Mouse (Mus musculus) adrenal gland, adult 2 months (tissue): ENCODE data around the gene Tns3. TPM values are rescaled to one million over a fixed set of nuclear protein-coding genes. Genes with fewer than 3 reads are reported as not detected.

Source experiments
- DNase-seq: peaks from one replicate; pipeline ENCODE4 v3.0.0; 2021
- long read RNA-seq: library from polyadenylated mRNA; stranded (forward); transcript quantifications from one replicate; pipeline ENCODE4 v2.0.0, GENCODE M21; 2021
- polyA plus RNA-seq: library from polyadenylated mRNA; depleted of rRNA; stranded (reverse); fragments of >200 nt; gene quantifications from 2 replicates; pipeline ENCODE4 v1.2.3, GENCODE M21; 2012; rRNA removed
- total RNA-seq, 2 experiments: library from RNA; stranded (reverse); gene quantifications; 2 replicates each; pipeline ENCODE4 v1.2.3; 2021

Gene Tns3
- total RNA-seq (10 to 100 TPM; 57.2 to 67.7 TPM), polyA plus RNA-seq (39.2 and 44.2 TPM in 2 replicates)
- long read RNA-seq, partial matches to known transcripts = 1 of 4 reads
- long read RNA-seq, other reads (novel, unspliced or antisense) = 3 of 4 reads

DNA sequence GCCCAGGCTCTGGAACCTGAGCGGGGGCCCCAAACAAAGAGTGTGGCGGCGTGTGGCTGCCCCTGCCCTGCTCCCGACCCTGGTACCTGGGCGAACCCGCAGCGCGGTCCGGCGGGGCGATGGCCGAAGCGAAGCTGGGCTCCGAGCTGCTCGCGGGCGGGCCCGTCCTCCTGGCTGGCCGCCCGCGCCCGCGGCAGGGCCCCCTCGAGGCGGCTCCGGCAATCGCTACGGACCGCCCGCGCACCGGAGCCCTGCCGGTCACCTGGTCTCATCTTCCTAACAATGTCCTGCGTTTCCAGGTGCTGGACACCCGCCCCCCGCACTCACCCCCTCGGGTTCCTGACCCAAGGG lies at the start of gene Tns3:
Tns3 (minus strand) TSS at position 143 of the 351 bp plus-strand sequence.
- no peak for DNase-seq

- DNase-seq = peak; percentile 57
These were observed 42.1 kb upstream of the Tns3 start for GRCm38 (mm10) chr11:8706246-8707041.

DNA sequence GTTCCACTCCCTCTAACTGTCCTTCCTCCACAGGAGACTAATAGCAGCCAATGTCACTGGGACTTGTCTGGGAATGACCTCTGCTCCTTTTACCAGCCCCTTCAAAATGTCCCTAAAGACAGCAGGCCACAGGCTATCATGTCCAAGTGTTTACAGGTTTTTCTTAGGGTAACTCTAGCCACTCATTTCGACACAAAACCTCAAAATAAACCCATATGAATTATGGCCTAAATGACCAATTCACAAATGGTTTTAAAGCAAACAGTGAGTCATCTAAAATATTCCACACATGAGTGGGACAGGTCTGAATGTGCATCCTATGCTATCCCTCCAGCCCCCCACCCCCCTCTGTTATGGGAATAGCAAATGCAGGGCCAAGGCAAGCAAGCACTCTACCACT lies 40.8 kb upstream of the Tns3 start:
- DNase-seq = no peak

DNA sequence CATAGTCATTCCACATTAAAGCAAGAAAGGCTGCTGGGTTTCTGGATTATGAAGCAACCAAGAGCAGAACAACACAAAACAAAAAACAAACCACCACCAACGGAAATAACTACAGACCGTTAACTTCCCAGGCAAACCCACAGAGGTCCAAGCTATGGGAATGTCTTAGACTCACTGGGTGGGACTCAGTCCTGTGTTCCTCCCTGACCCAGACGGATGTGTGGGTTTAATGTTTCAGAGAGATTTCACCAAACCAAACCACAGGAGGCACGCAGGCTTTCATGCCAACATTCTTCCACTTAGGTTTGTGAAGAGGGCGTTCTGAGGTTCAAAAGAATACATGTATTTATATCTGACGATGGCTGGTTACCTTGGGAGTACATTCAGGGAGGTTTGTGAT lies 39.5 kb upstream of the Tns3 start:
- no peak for DNase-seq

GRCm38 (mm10) chr11:8702532-8702886 lies 38.2 kb upstream of the Tns3 start:
- DNase-seq = no peak

GRCm38 (mm10) chr11:8701845-8702531 lies 37.7 kb upstream of the Tns3 start:
- DNase-seq = no peak

GRCm38 (mm10) chr11:8701400-8701799 lies 37.1 kb upstream of the Tns3 start:
- DNase-seq = no peak

DNA sequence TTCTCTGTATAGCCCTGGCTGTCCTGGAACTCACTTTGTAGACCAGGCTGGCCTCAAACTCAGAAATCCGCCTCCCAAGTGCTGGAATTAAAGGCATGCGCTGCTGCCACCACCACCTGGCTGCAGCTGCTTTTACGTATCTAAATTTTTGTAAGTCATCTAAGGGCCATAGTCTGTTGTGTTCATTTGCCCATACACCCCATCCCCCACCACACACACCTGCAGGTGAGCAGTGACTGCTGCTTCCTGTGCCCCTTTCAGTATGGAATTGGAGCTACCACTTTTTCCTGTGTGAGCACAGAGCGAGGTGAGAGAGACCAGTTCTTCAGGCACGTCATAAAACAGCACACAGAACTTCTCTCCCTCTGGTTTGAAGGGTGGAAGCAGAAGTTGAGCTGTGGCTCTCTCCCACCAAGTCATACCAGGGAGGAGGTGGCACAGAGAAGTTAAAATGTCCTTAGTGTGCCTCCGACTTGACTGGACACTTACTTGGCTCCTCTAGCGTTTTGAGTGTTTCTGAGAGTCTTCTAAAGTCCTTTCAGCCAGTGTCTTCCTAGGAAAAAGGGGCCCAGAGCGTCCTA lies 36.4 kb upstream of the Tns3 start:
- no peak for DNase-seq

- DNase-seq = no peak
These were observed 35.4 kb upstream of the Tns3 start for GRCm38 (mm10) chr11:8699777-8700176.

DNA sequence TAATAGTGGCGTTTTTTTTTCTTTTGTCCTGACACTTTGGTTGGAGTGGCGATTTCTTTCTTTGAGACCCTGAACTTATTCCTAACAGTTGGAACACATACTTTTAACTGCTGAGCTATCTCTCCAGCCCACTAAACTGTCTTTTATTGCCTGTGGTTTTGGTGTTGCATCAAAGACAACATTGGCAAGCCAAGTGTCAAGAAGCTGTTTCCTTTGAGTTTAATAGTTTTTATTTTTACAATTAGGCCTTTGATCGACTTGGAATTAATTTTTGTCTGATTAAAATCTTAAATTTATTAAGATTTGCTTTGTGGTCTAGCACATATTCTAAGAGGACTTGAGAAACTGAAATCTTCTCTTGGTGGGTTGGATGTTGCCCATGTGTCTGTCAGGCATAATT lies 33.3 kb upstream of the Tns3 start:
- no peak for DNase-seq

DNA sequence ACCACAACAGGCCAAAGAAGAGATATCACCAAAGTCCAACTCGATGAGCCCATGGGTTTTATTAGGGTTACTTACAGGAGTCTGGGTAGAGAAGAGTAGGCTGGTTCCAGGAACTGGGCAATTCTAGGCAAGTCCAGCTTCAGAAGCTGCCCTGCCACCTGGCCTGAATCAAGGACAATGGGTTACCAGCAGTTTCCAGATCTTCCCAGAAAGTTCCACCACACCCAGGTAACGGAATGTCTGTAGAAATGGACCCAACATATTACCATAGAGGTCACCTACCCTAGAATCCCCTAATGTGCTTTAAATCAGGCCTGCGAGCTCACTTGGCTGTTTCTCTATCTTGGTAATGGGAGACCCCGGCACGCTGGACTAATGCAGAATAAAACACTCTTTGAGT lies 29.8 kb upstream of the Tns3 start:
- no peak for DNase-seq

- DNase-seq = no peak
These were observed 28.5 kb upstream of the Tns3 start for GRCm38 (mm10) chr11:8692536-8693471.

DNA sequence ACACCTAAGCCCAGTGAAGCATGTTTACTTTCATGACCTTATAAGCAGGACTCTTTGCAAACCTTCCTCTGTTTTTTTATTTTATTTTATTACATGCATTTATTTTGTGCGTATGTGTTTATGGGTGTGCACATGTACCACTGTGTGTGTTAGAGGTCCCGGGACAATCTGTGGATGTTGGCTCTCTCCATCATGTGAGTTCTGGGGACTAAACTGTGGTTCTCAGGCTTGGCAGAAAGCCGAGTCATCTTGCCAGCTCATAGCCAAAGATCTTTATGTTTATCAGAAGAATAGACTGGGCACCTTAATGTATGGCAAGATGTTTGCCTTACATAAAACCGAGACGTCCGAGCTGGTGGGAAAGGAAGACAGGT lies 27.8 kb upstream of the Tns3 start:
- no peak for DNase-seq

GRCm38 (mm10) chr11:8691605-8692004 lies 27.3 kb upstream of the Tns3 start:
- DNase-seq = no peak

DNA sequence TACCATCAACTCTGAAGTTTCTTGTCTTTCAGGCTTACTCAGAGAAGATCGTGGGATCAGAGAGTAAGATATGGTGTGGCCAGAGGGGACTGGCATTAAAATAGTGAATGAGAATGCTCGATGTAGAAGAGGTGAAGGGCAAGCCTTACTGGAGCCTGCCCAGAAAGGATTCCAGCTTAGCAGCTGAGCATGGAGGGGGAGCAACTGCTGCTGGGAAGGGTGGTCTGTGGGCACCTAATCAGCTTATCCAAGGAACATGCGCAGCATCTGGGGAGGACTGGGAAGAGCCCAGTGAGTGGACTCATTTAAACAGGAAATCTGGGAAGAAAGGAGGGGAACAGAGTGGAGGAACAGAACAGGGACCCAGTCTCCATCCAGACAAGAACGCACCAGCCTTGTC lies 26.3 kb upstream of the Tns3 start:
- DNase-seq = no peak

GRCm38 (mm10) chr11:8689515-8689914 lies 25.2 kb upstream of the Tns3 start:
- DNase-seq = peak; percentile 35

GRCm38 (mm10) chr11:8688907-8689306 lies 24.6 kb upstream of the Tns3 start:
- DNase-seq = no peak

GRCm38 (mm10) chr11:8686501-8686900 lies 22.2 kb upstream of the Tns3 start:
- DNase-seq = no peak

GRCm38 (mm10) chr11:8686061-8686460 lies 21.7 kb upstream of the Tns3 start:
- DNase-seq = no peak

GRCm38 (mm10) chr11:8685195-8685594 lies 20.9 kb upstream of the Tns3 start:
- DNase-seq = no peak

GRCm38 (mm10) chr11:8684262-8684661 lies 19.9 kb upstream of the Tns3 start:
- no peak for DNase-seq

DNA sequence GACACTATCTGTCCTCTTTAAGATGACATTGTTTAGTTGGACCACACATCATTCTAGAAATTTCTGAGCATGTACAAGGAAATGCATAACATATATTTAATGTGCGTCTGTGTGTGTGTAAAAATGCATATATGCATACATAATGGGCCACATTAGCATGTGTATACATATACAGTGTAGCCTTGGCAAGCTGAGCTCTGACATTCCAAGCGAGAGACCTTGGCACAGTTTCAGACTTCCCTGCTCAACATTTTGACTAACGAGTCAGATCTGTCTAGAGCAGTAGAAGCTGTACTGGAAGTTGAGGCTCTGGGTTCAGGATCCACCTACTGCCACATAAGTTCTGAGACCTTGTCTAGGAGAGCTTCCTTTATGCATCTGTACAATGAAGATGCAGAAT lies 17.0 kb upstream of the Tns3 start:
- DNase-seq = no peak
